Mouse (Mus musculus): ENCODE results near the gene Onecut1.

The Onecut1 gene

DNA sequence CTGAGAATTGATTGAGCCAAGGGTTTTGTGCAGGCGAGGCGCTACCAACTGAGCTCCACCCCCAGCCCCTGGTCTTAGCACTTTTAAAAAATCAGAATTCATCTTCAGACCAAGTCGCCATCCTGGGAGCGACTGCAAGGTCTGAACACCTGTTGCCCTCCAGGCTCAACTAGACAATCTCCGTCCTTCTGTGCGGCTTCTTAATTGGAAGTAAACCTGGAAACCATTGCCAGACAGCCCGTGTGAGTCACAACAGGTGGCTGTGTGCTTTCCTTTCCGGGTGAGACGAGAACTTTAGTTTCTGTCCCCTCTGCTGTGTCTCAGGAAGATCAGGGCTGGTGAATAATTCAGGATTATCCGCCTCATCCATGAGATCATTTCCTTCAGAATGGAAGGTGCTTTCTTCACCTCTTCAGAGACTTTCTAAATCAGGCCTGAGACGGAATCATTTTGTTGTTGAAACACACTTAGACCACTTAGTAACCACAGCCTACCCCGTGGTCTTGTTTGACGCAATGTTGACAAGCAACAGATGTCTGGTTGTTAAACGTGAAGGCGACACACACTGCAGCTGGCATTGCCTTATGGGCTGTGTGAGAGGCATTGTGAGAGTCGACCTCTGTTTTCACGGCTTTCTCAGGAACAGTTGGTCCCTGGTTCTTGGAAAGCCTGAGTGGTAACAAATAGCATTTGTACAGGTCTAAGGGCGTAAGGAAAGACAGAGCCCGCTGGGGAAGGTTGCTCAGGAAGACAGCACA lies 51.1 kb downstream of the Onecut1 start:
- no peak for DNase-seq

DNA sequence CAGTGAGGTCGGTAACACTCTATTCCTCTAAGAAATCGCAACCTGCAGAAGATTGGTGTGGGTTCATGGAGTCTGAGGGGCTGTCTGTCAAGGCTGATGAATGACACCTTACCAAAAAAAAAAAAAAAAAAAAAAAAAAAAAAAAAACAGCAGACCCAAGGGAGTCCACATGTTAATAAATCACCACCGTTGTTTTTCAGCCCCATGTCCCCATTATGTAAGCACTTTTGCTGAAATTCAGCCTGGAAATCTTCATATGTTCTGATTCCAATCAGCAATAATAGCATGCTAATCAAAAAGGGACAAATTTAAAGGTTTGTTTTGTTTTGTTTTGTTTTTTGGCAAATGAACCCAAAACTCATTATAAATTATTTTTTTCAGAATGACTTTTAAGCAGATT lies 53.9 kb downstream of the Onecut1 start:
- no peak for DNase-seq

DNA sequence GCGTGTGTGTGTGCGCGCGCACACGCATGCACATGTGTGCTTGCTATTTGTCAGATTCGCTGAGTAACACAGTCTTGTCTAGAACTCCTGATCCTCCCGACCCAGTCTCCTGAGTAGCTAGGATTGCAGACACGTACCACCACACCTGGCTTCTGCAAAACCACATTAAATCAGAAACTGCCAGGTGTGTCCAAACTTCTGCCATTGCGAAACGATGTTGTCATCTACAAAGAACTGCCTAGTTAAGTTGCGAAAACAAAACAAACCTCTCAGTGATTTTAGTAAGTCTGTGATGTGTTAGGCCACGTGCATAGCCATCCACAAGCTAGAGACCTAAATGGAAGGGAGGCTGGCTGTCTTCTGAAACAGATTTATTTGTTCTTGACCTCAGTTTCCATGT lies 58.7 kb downstream of the Onecut1 start:
- DNase-seq, result no peak

DNA sequence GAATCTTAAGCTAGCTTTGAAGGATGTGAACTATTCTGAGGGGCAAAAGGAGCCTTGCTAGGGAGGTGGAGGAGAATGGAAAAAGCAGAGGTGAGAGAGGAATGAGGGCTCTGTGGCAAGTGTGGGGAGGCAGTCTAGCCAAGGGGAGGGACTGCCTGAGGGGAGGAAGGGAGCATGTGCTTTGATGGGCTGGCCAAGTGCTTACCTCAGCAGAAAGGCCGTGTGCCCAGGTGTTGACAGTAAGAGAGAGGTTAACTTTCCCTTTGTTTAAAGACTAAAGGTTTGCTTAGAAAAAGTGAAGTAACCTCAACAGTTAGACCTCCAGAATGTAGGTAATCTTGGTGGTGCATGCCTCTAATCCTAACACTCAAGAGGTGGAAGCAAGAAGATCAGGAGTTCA lies 59.7 kb downstream of the Onecut1 start:
- DNase-seq, result no peak

DNA sequence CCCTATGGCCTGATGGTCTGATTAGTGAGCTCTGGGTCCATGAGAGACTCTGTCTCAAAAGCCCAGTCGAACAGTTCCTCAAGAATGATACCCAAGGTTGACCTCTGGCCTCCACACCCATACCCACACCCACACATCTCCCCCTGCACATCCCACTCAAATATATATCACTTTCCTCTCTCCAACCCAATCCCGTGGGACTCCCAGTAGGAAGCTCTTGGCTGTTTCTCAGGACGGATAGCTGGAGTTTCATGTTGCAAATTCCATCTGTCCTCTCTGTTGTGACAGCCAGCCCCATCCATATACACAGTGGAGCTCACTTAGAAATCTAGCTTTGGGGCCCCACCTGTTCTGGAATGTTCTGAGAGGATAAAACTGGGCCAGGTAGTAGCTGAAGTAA lies 61.2 kb downstream of the Onecut1 start:
- DNase-seq, result no peak

DNA sequence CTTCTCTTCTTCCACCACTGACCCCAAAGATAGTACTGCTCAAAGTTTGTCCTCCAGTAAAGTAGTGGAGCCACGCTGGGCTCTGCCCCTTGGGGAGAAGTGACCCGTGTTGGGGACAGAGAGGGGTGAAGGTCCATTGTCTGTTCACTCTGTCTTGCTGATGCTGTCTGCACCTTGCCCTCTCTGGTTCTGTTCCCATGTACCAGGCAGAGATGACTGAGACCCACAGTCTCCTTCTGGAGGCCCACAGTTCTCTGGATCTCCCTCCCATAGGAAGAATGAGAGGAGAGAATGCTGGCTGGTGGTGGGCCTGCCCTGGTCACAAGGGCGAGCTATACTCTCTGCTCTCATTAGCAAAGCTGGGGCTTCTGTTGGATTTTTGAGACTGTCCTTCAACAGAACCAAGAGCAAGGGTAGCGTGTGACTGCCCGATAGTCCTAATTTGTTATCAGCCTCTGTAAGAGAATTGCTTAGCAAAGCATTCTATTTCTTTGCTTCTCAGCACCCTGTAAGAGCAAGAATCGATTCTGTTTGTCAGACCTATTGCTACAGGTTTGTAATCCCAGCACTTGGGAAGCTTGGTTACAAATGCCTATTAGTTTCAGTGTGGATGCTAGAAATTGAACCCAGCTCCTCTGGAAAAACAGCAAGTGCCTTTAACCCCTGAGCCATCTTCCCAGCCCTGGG lies 61.7 kb downstream of the Onecut1 start:
- DNase-seq, result no peak

DNA sequence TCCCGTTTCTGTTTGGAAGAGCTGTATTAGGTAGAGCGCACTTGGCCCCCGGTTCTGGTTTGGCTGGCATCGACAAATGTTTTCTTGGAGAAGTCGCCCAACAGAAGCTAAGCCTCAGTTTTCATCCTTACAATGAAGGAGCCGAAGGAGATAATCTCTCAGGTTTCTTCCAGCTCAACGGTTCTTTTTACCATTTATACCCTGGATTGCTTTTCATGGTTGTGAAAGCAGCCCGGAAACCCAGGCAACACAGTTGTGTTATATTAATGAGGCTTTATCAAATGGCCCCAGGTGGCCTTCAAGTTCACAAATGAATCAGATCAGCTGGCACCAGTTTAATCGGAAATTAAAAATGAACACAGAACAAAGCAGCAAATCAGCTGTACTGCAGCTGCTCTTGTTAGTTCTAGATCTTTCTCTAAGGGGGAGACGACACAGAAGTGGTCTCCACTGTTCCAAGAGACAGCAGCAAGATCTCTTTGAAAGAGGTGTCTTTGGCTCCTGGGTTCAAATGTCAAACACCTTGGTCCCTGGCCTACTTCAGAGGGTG lies 63.6 kb downstream of the Onecut1 start:
- no peak for DNase-seq

DNA sequence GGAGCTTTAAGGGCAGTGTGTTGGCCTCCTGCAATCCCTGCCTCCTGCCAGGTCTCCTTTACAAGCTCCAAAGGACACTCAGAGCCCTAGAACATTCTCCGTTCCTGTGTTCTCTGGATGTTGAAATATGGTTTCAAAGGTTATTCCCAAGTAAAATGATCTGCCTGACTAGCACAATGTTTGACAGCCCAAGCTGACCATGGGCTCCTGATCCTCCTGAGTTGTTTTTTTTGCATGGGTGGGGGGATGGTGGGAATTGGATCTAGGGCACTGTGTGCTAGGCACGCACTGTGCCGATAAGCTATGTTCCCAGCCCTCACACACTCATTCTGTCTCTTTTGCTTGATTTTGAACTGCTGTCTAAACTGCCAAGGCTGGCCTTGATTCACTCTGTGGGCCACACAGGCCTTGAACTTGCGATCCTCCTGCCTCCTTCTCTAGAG lies 68.3 kb downstream of the Onecut1 start:
- DNase-seq, result no peak

DNA sequence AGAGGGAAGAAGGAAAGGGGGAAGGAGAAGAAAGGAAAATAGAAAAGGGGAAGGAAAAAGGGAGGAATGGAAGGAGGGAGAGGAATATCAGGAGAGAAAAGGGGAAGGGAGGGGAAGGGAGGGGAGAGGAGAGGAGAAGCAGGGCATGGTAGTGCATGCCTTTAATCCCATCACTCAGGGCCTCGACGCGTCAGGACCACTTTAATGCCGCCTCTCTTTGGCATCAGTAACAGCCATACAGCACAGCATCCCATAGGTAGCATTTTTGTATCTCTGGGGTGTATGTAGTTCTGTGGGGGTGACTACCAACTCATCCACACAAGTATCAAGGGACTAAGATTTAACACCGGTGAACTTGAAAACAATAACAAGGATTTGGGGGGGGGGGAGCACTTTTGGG lies 68.9 kb downstream of the Onecut1 start:
- no peak for DNase-seq

DNA sequence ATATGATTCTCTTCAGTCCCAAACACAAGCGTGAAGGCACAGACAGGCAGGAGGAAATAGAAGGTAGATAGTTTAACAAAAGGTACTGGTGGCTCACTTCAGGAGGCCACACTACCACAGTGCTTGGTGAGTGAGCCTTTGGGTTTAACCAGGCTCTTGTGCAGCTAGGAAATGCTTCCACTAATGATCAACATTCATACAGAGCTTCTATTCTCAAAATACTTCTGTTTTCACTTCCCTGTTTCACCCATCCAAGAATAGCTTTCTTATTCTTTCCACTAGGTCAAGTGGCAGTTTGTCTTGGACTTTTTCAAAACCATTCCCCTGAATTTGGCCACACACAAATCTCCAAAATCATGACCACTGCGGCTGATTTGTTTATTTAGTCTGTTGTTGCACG lies 73.6 kb downstream of the Onecut1 start:
- DNase-seq, result no peak

DNA sequence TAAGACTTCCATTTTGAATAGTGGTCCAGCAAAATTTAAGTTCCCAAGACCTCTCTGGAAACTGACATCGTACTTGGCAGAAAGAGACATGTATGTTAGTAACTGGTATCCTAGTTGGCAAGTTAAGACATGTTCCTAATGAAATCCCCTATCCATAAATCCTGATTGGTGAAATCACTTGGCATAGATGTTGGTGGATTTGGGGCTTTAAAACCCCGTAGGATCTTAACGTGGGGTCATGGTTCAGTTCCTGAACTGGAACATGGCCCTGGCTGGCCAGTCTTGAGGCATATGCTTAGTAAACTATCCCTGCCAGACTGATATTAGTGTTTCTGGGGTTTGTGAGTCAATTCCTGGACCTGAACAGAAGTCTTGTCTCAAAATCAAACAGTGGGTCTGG lies 76.0 kb downstream of the Onecut1 start:
- no peak for DNase-seq

DNA sequence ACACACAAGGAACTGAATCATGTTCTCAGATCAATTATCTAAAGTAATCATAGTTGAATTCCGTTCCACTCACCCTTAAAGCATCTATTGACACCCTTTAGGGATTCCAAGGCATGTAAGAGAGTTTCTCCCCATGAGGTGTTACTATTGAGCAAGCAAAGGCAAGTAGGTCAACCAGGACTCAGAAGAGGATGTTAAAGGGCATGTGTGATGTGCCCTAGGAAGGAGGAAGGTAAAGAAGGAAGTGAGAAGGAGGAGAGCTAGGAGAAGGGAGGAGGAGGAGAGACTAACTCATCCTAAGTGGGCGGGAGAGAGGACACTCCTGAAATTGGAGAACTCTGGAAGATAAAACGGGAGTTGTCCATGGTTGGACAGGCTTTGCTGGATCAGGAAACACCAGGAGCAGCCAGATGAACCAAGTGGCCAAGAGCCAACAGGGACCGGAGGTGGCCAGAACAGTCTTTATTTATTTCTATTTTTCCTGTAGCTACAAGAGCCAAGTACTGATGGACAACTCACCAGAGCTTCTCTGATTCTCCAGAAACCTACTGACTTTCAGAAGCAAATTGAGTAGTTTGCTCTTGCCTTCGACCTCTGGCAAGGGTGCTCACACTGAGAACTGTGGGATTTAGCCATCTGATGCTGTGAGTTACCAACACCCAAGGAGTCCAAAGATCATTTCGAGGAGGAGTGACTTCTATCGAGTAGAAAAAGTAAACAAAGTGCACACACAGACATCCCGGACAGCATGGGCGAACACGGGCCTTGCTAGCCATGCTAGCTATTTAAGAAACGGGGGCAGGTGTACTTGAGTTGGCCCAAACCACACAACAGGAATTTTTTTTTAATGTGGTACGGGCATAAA lies 77.2 kb downstream of the Onecut1 start:
- DNase-seq, result no peak

Data from cerebellum, adult 11-12 months (tissue).